Mouse (Mus musculus): Measurements from ENCODE around the gene Phtf2.

Gene Phtf2

GRCm38 (mm10) chr5:20881915-20882800, at the start of gene Phtf2, which contains the start of gene Tmem60:
Gene Phtf2, minus strand, starts transcription at chr5:20882124.
Gene Tmem60, plus strand, starts transcription at chr5:20882191.
- peak; percentile 99 for DNase-seq

- no peak for DNase-seq
Measured at GRCm38 (mm10) chr5:20931300-20931699, 49.4 kb upstream of the Phtf2 start.

GRCm38 (mm10) chr5:20930430-20930829, 48.5 kb upstream of the Phtf2 start:
- no peak for DNase-seq

GRCm38 (mm10) chr5:20929669-20930151, 47.8 kb upstream of the Phtf2 start:
- DNase-seq, result no peak

GRCm38 (mm10) chr5:20925451-20925850, 43.5 kb upstream of the Phtf2 start:
- DNase-seq, result no peak

GRCm38 (mm10) chr5:20924608-20925007, 42.7 kb upstream of the Phtf2 start:
- no peak for DNase-seq

- DNase-seq, result no peak
Measured at GRCm38 (mm10) chr5:20919566-20919965, 37.6 kb upstream of the Phtf2 start.

GRCm38 (mm10) chr5:20918967-20919366, 37.0 kb upstream of the Phtf2 start:
- no peak for DNase-seq

- peak; percentile 65 for DNase-seq
Measured at GRCm38 (mm10) chr5:20913372-20914275, 31.7 kb upstream of the Phtf2 start.

GRCm38 (mm10) chr5:20911741-20912140, 29.8 kb upstream of the Phtf2 start:
- no peak for DNase-seq

GRCm38 (mm10) chr5:20906191-20906590, 24.3 kb upstream of the Phtf2 start:
- no peak for DNase-seq

GRCm38 (mm10) chr5:20905437-20905836, 23.5 kb upstream of the Phtf2 start:
- DNase-seq, result no peak

GRCm38 (mm10) chr5:20904647-20905046, 22.7 kb upstream of the Phtf2 start:
- no peak for DNase-seq

GRCm38 (mm10) chr5:20897446-20898167, 15.7 kb upstream of the Phtf2 start:
- DNase-seq, result no peak

- DNase-seq, result peak; percentile 16
Measured at GRCm38 (mm10) chr5:20884036-20884620, 2.2 kb upstream of the Phtf2 start.

GRCm38 (mm10) chr5:20880797-20881775, 838 bp downstream of the Phtf2 start:
- peak; percentile 78 for DNase-seq

- DNase-seq, result no peak
Measured at GRCm38 (mm10) chr5:20880386-20880785, 1.5 kb downstream of the Phtf2 start.

- no peak for DNase-seq
Measured at GRCm38 (mm10) chr5:20876934-20877426, 4.9 kb downstream of the Phtf2 start.

GRCm38 (mm10) chr5:20873146-20873545, 8.8 kb downstream of the Phtf2 start:
- no peak for DNase-seq

GRCm38 (mm10) chr5:20865193-20865755, 16.6 kb downstream of the Phtf2 start:
- DNase-seq, result no peak
